Mouse (Mus musculus): ENCODE results near the gene Eprs. TPM values are rescaled to one million over a fixed set of nuclear protein-coding genes. Genes with fewer than 3 reads are reported as not detected.
"Not testable (repeated sequence)": the region's sequence is repeated elsewhere in the genome, so short reads cannot be mapped to it uniquely, and the experiment has no call there.

Eprs gene
- total RNA-seq (2017): 197 and 229 TPM in 2 replicates

GRCm38 (mm10) chr1:185362677-185363520 is at the start of gene Eprs:
Gene Eprs, plus strand, starts transcription at chr1:185363044.
- peak; percentile 94 to 95 for ATAC-seq (replicated peaks in 1 of 2; ENCODE audit: insufficient read depth in 1 of 2, low FRiP score in 2 of 2, low TSS enrichment in 1 of 2, low read depth in 1 of 2, poor library complexity in 2 of 2, severe bottlenecking in 2 of 2)

GRCm38 (mm10) chr1:185314546-185314945 is 48.3 kb upstream of the Eprs start:
- ATAC-seq (replicated peaks in 1 of 2; ENCODE audit: insufficient read depth in 1 of 2, low FRiP score in 2 of 2, low TSS enrichment in 1 of 2, low read depth in 1 of 2, poor library complexity in 2 of 2, severe bottlenecking in 2 of 2): no peak

- ATAC-seq (replicated peaks in 1 of 2; ENCODE audit: insufficient read depth in 1 of 2, low FRiP score in 2 of 2, low TSS enrichment in 1 of 2, low read depth in 1 of 2, poor library complexity in 2 of 2, severe bottlenecking in 2 of 2): no peak
Observed at GRCm38 (mm10) chr1:185315846-185316568, 46.8 kb upstream of the Eprs start.

GRCm38 (mm10) chr1:185327754-185328345 is 35.0 kb upstream of the Eprs start:
- not testable (repeated sequence) for ATAC-seq (replicated peaks in 1 of 2; ENCODE audit: insufficient read depth in 1 of 2, low FRiP score in 2 of 2, low TSS enrichment in 1 of 2, low read depth in 1 of 2, poor library complexity in 2 of 2, severe bottlenecking in 2 of 2)

- peak; percentile 78 to 81 for ATAC-seq (replicated peaks in 1 of 2; ENCODE audit: insufficient read depth in 1 of 2, low FRiP score in 2 of 2, low TSS enrichment in 1 of 2, low read depth in 1 of 2, poor library complexity in 2 of 2, severe bottlenecking in 2 of 2)
Observed at GRCm38 (mm10) chr1:185328721-185329610, 33.9 kb upstream of the Eprs start, which contains the start of gene Iars2. Gene Iars2, minus strand, starts transcription at chr1:185329396.

GRCm38 (mm10) chr1:185329851-185330250 is 33.0 kb upstream of the Eprs start:
- no peak for ATAC-seq (replicated peaks in 1 of 2; ENCODE audit: insufficient read depth in 1 of 2, low FRiP score in 2 of 2, low TSS enrichment in 1 of 2, low read depth in 1 of 2, poor library complexity in 2 of 2, severe bottlenecking in 2 of 2)

GRCm38 (mm10) chr1:185331364-185331763 is 31.5 kb upstream of the Eprs start:
- ATAC-seq (replicated peaks in 1 of 2; ENCODE audit: insufficient read depth in 1 of 2, low FRiP score in 2 of 2, low TSS enrichment in 1 of 2, low read depth in 1 of 2, poor library complexity in 2 of 2, severe bottlenecking in 2 of 2): no peak

- ATAC-seq (replicated peaks in 1 of 2; ENCODE audit: insufficient read depth in 1 of 2, low FRiP score in 2 of 2, low TSS enrichment in 1 of 2, low read depth in 1 of 2, poor library complexity in 2 of 2, severe bottlenecking in 2 of 2): peak; percentile 80
Observed at GRCm38 (mm10) chr1:185331983-185332430, 30.8 kb upstream of the Eprs start, which contains the start of gene Bpnt1. Gene Bpnt1, plus strand, starts transcription at chr1:185332149.

GRCm38 (mm10) chr1:185333651-185334050 is 29.2 kb upstream of the Eprs start:
- ATAC-seq (replicated peaks in 1 of 2; ENCODE audit: insufficient read depth in 1 of 2, low FRiP score in 2 of 2, low TSS enrichment in 1 of 2, low read depth in 1 of 2, poor library complexity in 2 of 2, severe bottlenecking in 2 of 2): no peak

- ATAC-seq (replicated peaks in 1 of 2; ENCODE audit: insufficient read depth in 1 of 2, low FRiP score in 2 of 2, low TSS enrichment in 1 of 2, low read depth in 1 of 2, poor library complexity in 2 of 2, severe bottlenecking in 2 of 2): no peak
Observed at GRCm38 (mm10) chr1:185334136-185334535, 28.7 kb upstream of the Eprs start.

GRCm38 (mm10) chr1:185335231-185335765 is 27.5 kb upstream of the Eprs start:
- ATAC-seq (replicated peaks in 1 of 2; ENCODE audit: insufficient read depth in 1 of 2, low FRiP score in 2 of 2, low TSS enrichment in 1 of 2, low read depth in 1 of 2, poor library complexity in 2 of 2, severe bottlenecking in 2 of 2): no peak

- no peak for ATAC-seq (replicated peaks in 1 of 2; ENCODE audit: insufficient read depth in 1 of 2, low FRiP score in 2 of 2, low TSS enrichment in 1 of 2, low read depth in 1 of 2, poor library complexity in 2 of 2, severe bottlenecking in 2 of 2)
Observed at GRCm38 (mm10) chr1:185336535-185336934, 26.3 kb upstream of the Eprs start.

GRCm38 (mm10) chr1:185342441-185342840 is 20.4 kb upstream of the Eprs start:
- ATAC-seq (replicated peaks in 1 of 2; ENCODE audit: insufficient read depth in 1 of 2, low FRiP score in 2 of 2, low TSS enrichment in 1 of 2, low read depth in 1 of 2, poor library complexity in 2 of 2, severe bottlenecking in 2 of 2): no peak

- no peak for ATAC-seq (replicated peaks in 1 of 2; ENCODE audit: insufficient read depth in 1 of 2, low FRiP score in 2 of 2, low TSS enrichment in 1 of 2, low read depth in 1 of 2, poor library complexity in 2 of 2, severe bottlenecking in 2 of 2)
Observed at GRCm38 (mm10) chr1:185343422-185343821, 19.4 kb upstream of the Eprs start.

- no peak for ATAC-seq (replicated peaks in 1 of 2; ENCODE audit: insufficient read depth in 1 of 2, low FRiP score in 2 of 2, low TSS enrichment in 1 of 2, low read depth in 1 of 2, poor library complexity in 2 of 2, severe bottlenecking in 2 of 2)
Observed at GRCm38 (mm10) chr1:185346188-185346587, 16.7 kb upstream of the Eprs start.

GRCm38 (mm10) chr1:185349741-185350140 is 13.1 kb upstream of the Eprs start:
- ATAC-seq (replicated peaks in 1 of 2; ENCODE audit: insufficient read depth in 1 of 2, low FRiP score in 2 of 2, low TSS enrichment in 1 of 2, low read depth in 1 of 2, poor library complexity in 2 of 2, severe bottlenecking in 2 of 2): no peak

GRCm38 (mm10) chr1:185350611-185351010 is 12.2 kb upstream of the Eprs start:
- no peak for ATAC-seq (replicated peaks in 1 of 2; ENCODE audit: insufficient read depth in 1 of 2, low FRiP score in 2 of 2, low TSS enrichment in 1 of 2, low read depth in 1 of 2, poor library complexity in 2 of 2, severe bottlenecking in 2 of 2)
